Mouse (Mus musculus) heart, adult 18-20 months (tissue): ENCODE data around the gene Stpg4. TPM values are rescaled to one million over a fixed set of nuclear protein-coding genes. Genes with fewer than 3 reads are reported as not detected.

ENCODE experiments used
- DNase-seq, 2 experiments: peaks; one replicate each; pipeline ENCODE4 v3.0.0; 2021 to 2022; ENCODE audit warnings: mixed read lengths in 1 of 2
- total RNA-seq, 2 experiments: library from RNA; stranded (reverse); gene quantifications; 2 replicates each; pipeline ENCODE4 v1.2.3; 2021

Stpg4 gene
- total RNA-seq, 2 experiments from 2014 or later: not detected

GRCm38 (mm10) chr17:87378354-87379159 lies 49.0 kb downstream of the Stpg4 start:
- peak in 1 of 2 experiments; percentile 70 for DNase-seq

GRCm38 (mm10) chr17:87377536-87377935 lies 50.0 kb downstream of the Stpg4 start:
- peak in 1 of 2 experiments; percentile 49 for DNase-seq

GRCm38 (mm10) chr17:87376831-87377471 lies 50.6 kb downstream of the Stpg4 start:
- no peak for DNase-seq

GRCm38 (mm10) chr17:87375941-87376511 lies 51.5 kb downstream of the Stpg4 start:
- peak in 1 of 2 experiments; percentile 56 for DNase-seq

GRCm38 (mm10) chr17:87373327-87373726 lies 54.2 kb downstream of the Stpg4 start:
- DNase-seq: no peak

- DNase-seq: no peak
Measured at GRCm38 (mm10) chr17:87372189-87372588, 55.4 kb downstream of the Stpg4 start.

GRCm38 (mm10) chr17:87369270-87369759 lies 58.2 kb downstream of the Stpg4 start:
- DNase-seq: no peak

- no peak for DNase-seq
Measured at GRCm38 (mm10) chr17:87368481-87368880, 59.1 kb downstream of the Stpg4 start.

- peak; percentile 78 to 88 for DNase-seq
Measured at GRCm38 (mm10) chr17:87367640-87368039, 59.9 kb downstream of the Stpg4 start.

GRCm38 (mm10) chr17:87367228-87367627 lies 60.3 kb downstream of the Stpg4 start:
- no peak for DNase-seq

- DNase-seq: no peak
Measured at GRCm38 (mm10) chr17:87366520-87366919, 61.0 kb downstream of the Stpg4 start.

- DNase-seq: no peak
Measured at GRCm38 (mm10) chr17:87365268-87365667, 62.3 kb downstream of the Stpg4 start.

GRCm38 (mm10) chr17:87364108-87364507 lies 63.4 kb downstream of the Stpg4 start:
- no peak for DNase-seq

GRCm38 (mm10) chr17:87361132-87361531 lies 66.4 kb downstream of the Stpg4 start:
- DNase-seq: no peak

GRCm38 (mm10) chr17:87357506-87357905 lies 70.0 kb downstream of the Stpg4 start:
- DNase-seq: no peak

GRCm38 (mm10) chr17:87356261-87356660 lies 71.3 kb downstream of the Stpg4 start:
- DNase-seq: no peak

- no peak for DNase-seq
Measured at GRCm38 (mm10) chr17:87355456-87355855, 72.1 kb downstream of the Stpg4 start.

- DNase-seq: peak in 1 of 2 experiments; percentile 69
Measured at GRCm38 (mm10) chr17:87353745-87354320, 73.7 kb downstream of the Stpg4 start.

GRCm38 (mm10) chr17:87352898-87353225 lies 74.7 kb downstream of the Stpg4 start:
- DNase-seq: no peak

GRCm38 (mm10) chr17:87352106-87352897 lies 75.2 kb downstream of the Stpg4 start:
- no peak for DNase-seq

GRCm38 (mm10) chr17:87351241-87352105 lies 76.1 kb downstream of the Stpg4 start:
- DNase-seq: peak; percentile 78 to 84
